Mouse (Mus musculus): ENCODE results near the gene Adssl1.

DNA sequence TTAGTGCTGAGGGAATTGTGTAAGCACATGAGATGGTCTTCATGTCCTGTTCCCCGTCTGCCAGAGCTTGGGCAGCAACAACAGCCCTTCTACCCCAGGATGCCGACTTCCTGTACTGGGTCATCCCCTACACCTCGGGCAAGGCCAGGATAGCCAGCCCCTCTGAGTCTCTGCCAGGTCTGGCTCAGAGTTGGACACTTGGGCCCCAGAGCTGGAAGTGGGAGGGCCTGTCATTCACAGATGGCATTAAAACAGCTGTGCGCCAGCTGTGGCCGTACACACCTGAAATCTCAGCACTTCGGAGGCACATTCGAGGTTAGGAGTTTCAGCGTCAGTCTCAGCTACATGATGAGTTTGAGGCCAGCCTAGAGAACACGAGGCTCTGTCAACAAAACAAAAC, 23.4 kb upstream of the Adssl1 start:
- no peak for TF ChIP-seq CTCF (IDR thresholded peaks at IDR 0.05; ENCODE audit: borderline replicate concordance, insufficient read depth, low read depth, low read length)
- TF ChIP-seq POLR2A (IDR thresholded peaks at IDR 0.05; ENCODE audit: borderline replicate concordance, insufficient read depth, low read length) = no peak
